Mouse (Mus musculus): ENCODE measurements at regions not wholly inside any gene's neighbourhood (a gene's known extent, or its start where the extent isn't known, plus 50 kb on each side); places are given as distances from the start of the nearest gene placed in this dataset.
A peak's percentile ranks its signal among the peaks of the same experiment; 100 is the strongest.

DNA sequence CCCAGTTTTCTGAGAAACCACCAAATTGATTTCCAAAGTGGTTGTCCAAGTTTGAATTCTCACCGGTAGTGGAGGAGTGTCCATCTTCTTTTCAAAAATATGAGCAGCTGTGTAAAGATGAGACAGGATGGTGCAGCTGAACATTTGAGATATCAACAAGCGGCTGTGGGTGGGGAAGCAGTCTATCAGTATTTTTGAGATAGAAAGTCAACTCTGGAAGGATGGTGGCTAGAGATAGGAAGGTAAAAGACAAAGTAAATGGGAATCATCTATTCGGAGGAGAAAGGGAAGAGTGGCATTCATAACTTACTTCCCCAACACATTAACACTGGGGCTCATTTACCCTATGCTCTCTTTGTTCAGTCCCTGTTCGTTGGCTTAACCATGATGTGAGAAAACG, 146.9 kb upstream of the Gmnc start:
- no peak for DNase-seq (ENCODE audit: low read depth, low spot score)

DNA sequence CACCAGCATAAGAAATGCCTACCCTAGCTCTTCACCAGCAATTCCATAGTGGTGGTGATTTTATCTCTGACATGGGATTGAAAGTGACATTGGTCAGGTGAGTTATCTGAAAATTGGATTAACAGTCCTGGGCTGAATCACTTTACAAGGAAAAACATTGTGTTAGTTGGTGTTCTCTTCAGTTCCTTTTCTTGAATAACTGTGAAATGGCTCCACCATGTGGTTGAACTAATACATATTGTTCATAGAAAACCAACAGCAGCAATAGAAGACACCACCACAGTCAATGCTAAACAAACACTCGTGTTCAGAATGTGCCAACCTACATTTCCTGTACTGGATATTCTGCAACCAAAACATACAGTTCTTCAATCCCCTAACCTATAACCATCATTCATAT, 147.5 kb upstream of the Gmnc start:
- peak; percentile 73 for DNase-seq (ENCODE audit: low read depth, low spot score)

DNA sequence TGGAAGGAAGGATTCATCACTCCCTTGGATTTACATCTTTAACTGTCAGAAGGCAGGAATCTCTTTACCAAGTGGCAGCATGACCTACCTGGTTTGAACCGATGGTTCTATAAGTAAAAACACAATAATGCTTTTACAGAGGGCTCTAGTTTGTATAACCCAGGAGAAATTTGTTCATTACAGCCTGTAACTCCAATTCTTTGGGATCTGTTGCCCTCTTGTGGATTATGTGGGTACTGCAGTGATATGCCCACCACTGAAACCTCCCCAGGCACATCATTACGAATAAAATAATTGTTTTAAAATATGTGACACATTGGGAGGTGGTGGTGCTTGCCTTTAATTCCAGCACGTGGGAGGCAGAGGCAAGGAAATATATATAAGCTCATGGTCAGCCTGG, 148.6 kb upstream of the Gmnc start:
- peak; percentile 49 for DNase-seq (ENCODE audit: low read depth, low spot score)

DNA sequence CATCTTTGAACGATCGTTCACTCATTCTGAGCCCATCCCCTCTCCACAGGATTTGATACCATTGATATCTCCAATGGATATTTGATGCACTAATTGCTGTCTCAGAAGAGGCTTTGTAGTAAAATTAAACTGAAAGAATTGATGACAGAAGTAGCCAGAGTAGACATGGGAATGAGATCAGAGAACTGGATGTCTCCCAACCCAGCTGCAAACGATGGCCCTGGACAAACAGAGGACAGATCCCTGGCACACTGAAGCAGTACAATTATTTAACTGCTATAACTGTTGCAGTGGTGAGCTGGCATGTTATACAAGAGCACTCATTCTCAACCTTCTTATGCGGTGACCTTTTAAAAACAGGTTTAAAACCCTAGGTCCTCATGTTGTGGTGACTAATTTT, 151.5 kb upstream of the Ostn start:
- DNase-seq (ENCODE audit: low read depth, low spot score): peak; percentile 83

DNA sequence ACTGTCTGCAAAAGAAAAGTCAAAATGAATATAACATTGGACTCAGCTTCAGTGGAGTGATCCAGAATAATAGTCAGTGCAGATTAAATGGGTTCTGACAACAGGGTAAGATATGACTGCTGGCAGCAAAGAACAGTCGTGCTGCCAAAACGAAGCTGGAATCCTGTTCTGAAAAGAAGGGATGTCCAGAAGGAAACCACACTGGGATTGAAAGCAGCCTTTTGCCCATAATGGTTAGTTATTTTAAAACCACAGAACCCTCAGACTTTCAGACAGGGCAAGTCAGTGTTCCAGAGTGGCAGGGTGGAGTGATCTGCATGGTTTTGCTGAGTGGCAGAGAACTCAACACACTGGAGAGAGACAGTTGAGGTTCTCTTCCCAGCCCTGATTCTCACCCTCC, 111.6 kb upstream of the Ostn start:
- peak; percentile 14 for DNase-seq (ENCODE audit: low read depth, low spot score)
